Mouse (Mus musculus) forebrain, embryonic 13.5 days (tissue): ENCODE measurements around the gene Cacng7. TPM values are rescaled to one million over a fixed set of nuclear protein-coding genes. Genes with fewer than 3 reads are reported as not detected.

Experiments used
- ATAC-seq: fragments of 200-750 bp; cut with Nextera tagmentation; 2 replicates; pipeline ENCODE4 v1.8.0; 2017
- H3K27ac ChIP-seq: fragments of 300-500 bp; sonication (generic); 2 replicates; pipeline ENCODE4 v1.5.1; 2015; ENCODE audit warnings: inconsistent platforms, mild to moderate bottlenecking, moderate library complexity
- H3K27me3 ChIP-seq: fragments of 300-500 bp; sonication (generic); 2 replicates; pipeline ENCODE4 v1.6.1; 2015; ENCODE audit warnings: mild to moderate bottlenecking, inconsistent platforms
- H3K36me3 ChIP-seq: fragments of 300-500 bp; sonication (generic); 2 replicates; pipeline ENCODE4 v1.6.1; 2015; ENCODE audit warnings: mild to moderate bottlenecking, inconsistent platforms; ENCODE audit not compliant: poor library complexity, severe bottlenecking
- H3K4me1 ChIP-seq: fragments of 300-500 bp; sonication (generic); 2 replicates; pipeline ENCODE4 v1.6.1; 2015; ENCODE audit warnings: inconsistent platforms
- H3K4me2 ChIP-seq: fragments of 300-500 bp; sonication (generic); 2 replicates; pipeline ENCODE4 v1.6.1; 2015; ENCODE audit warnings: inconsistent platforms, mild to moderate bottlenecking, moderate library complexity
- H3K4me3 ChIP-seq: fragments of 300-500 bp; sonication (generic); 2 replicates; pipeline ENCODE4 v1.5.1; 2015; ENCODE audit warnings: mild to moderate bottlenecking, inconsistent platforms
- H3K9ac ChIP-seq: fragments of 300-500 bp; sonication (generic); 2 replicates; pipeline ENCODE4 v1.6.1; 2015; ENCODE audit warnings: mild to moderate bottlenecking, inconsistent platforms
- H3K9me3 ChIP-seq: fragments of 300-500 bp; sonication (generic); replicated peaks from 2 replicates; pipeline ENCODE4 v1.6.1; 2016; ENCODE audit warnings: inconsistent platforms
- WGBS: fragments of 180-500 bp; shearing (Covaris S2); methylation state at CpG from one replicate; pipeline ENCODE4 v1.1.7; 2015; 5-methylcytosine and 5-hydroxymethylcytosine counted together
- polyA plus RNA-seq: library from polyadenylated mRNA; unstranded; fragments of >200 nt; fragmentation: Nextera tagmentation; extraction: Ambion mirVana; gene quantifications from 2 replicates; pipeline ENCODE4 v1.2.1, GENCODE M21; 2015

Cacng7 gene
- polyA plus RNA-seq, 1 experiment from 2014 or later: 4.6 TPM

GRCm38 (mm10) chr7:3354850-3355249, 22.1 kb downstream of the Cacng7 start:
- H3K9me3 ChIP-seq: no peaks in the 10 kb centered on the region
- no peak overlapping the region for H3K27ac ChIP-seq
- H3K4me2 ChIP-seq: no peak overlapping the region
- WGBS: 89% methylated on average over 6 of the region's 6 CpGs
- H3K4me3 ChIP-seq: no peak overlapping the region
- no peak overlapping the region for H3K9ac ChIP-seq
- H3K27me3 ChIP-seq: no peaks in the 10 kb centered on the region
- ATAC-seq: no peak
- H3K4me1 ChIP-seq: no peaks in the 10 kb centered on the region
- H3K36me3 ChIP-seq: peaks cover 69% of the 10 kb centered on the region

- no peaks in the 10 kb centered on the region for H3K9me3 ChIP-seq
- no peaks in the 10 kb centered on the region for H3K27me3 ChIP-seq
- no peak overlapping the region for H3K9ac ChIP-seq
- WGBS: 88% methylated on average over 1 of the region's 1 CpGs
- no peaks in the 10 kb centered on the region for H3K4me1 ChIP-seq
- H3K36me3 ChIP-seq: peaks cover 73% of the 10 kb centered on the region
- ATAC-seq: no peak
- H3K27ac ChIP-seq: no peak overlapping the region
- H3K4me2 ChIP-seq: no peak overlapping the region
- no peak overlapping the region for H3K4me3 ChIP-seq
Observed at GRCm38 (mm10) chr7:3360678-3361077, 27.9 kb downstream of the Cacng7 start.

GRCm38 (mm10) chr7:3365547-3366279, 33.0 kb downstream of the Cacng7 start:
- 47% methylated on average over 11 of the region's 11 CpGs for WGBS
- peaks cover 6% of the 10 kb centered on the region for H3K4me1 ChIP-seq
- H3K36me3 ChIP-seq: peaks cover 47% of the 10 kb centered on the region
- H3K4me3 ChIP-seq: no peak overlapping the region
- no peak for ATAC-seq
- no peak overlapping the region for H3K27ac ChIP-seq
- no peaks in the 10 kb centered on the region for H3K9me3 ChIP-seq
- H3K4me2 ChIP-seq: no peak overlapping the region
- no peaks in the 10 kb centered on the region for H3K27me3 ChIP-seq
- no peak overlapping the region for H3K9ac ChIP-seq

- Histone ChIP-seq H3K9ac (no peak overlapping the region), H3K36me3 (peaks cover 42% of the 10 kb centered on the region), H3K27me3 (no peaks in the 10 kb centered on the region), H3K4me1 (peaks cover 6% of the 10 kb centered on the region), H3K27ac (no peak overlapping the region), H3K4me3 (no peak overlapping the region), H3K9me3 (no peaks in the 10 kb centered on the region), H3K4me2 (no peak overlapping the region)
- ATAC-seq: no peak
- 19% methylated on average over 42 of the region's 42 CpGs for WGBS
Observed at GRCm38 (mm10) chr7:3366705-3367516, 34.2 kb downstream of the Cacng7 start.

DNA sequence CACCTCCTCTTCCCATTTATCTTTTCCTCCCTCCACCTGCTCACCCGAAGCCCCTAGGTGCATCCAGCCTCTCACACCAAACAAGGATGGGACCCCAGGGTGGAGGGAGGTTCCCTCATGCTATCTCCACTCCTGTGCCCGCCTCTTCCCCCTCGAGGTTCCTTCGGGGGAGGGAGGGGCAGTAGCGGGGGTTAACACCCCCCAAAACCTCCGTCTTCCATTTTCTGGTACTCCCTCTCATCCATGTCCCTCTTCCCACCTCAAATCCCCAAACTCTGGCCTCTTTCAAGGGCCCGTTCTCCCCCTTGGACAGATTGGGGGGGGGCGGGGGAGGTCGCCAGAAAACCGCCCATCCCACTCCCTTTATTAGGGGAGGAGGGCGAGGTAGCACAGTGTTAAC, 34.8 kb downstream of the Cacng7 start:
- Histone ChIP-seq H3K27me3 (no peaks in the 10 kb centered on the region), H3K4me2 (peak overlapping the region; percentile 17), H3K27ac (no peak overlapping the region), H3K4me3 (no peak overlapping the region), H3K9ac (no peak overlapping the region), H3K36me3 (peaks cover 38% of the 10 kb centered on the region; the same call in 1 of the 2 replicates), H3K9me3 (no peaks in the 10 kb centered on the region), H3K4me1 (peaks cover 6% of the 10 kb centered on the region)
- ATAC-seq: no peak
- WGBS: 5% methylated on average over 8 of the region's 11 CpGs

DNA sequence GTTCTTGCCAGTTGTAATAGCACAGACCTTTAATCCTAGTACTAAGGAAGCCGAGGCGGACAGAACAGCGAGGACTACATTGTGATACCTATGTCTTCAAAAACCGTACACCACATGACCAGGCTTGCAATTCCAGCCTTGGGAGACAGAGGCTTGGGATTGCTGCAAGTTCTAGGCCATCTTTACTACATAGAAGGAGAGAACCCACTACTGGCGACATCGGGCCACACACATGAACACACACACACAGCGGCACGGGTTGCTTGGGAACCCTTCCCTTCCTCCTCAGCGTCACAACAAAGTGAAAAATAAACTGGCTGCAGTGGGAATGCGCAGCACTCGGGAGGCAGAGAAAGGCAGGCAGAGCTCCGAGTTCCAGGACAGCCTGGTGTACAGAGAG, 35.6 kb downstream of the Cacng7 start:
- Histone ChIP-seq H3K27me3 (no peaks in the 10 kb centered on the region), H3K9ac (no peak overlapping the region), H3K4me1 (peaks cover 6% of the 10 kb centered on the region), H3K36me3 (peaks cover 32% of the 10 kb centered on the region; the same call in 1 of the 2 replicates), H3K27ac (no peak overlapping the region), H3K4me2 (no peak overlapping the region), H3K9me3 (no peaks in the 10 kb centered on the region), H3K4me3 (no peak overlapping the region)
- peak; percentile 20; the same call in 1 of the 2 replicates for ATAC-seq
- WGBS: 30% methylated on average over 12 of the region's 12 CpGs

GRCm38 (mm10) chr7:3369189-3369588, 36.4 kb downstream of the Cacng7 start:
- no peak overlapping the region for H3K27ac ChIP-seq
- no peaks in the 10 kb centered on the region for H3K9me3 ChIP-seq
- no peak overlapping the region for H3K4me2 ChIP-seq
- H3K27me3 ChIP-seq: no peaks in the 10 kb centered on the region
- no peak overlapping the region for H3K4me3 ChIP-seq
- H3K4me1 ChIP-seq: peaks cover 6% of the 10 kb centered on the region
- no peak for ATAC-seq
- H3K9ac ChIP-seq: no peak overlapping the region
- H3K36me3 ChIP-seq: peaks cover 28% of the 10 kb centered on the region; the same call in 1 of the 2 replicates
- 74% methylated on average over 6 of the region's 6 CpGs for WGBS

DNA sequence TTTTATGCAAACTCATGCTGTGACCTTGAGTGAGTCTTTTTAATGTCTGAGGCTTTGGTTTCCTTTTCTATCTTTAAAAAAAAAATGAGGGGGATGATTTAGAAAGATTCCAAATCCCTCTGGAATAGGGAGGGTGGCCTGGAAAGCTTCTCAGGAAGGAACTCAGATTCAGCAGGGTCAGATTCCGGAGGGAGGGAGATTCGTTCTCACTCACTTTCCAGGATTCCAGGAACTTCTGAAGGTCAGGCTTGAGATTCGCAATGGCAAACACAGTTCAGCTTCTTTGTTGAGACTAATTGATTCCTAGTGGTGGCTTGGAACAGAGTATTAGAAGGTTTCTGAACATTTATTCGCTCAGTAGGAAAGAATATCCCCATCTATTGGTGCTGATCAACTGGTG, 37.7 kb downstream of the Cacng7 start:
- H3K36me3 ChIP-seq: peaks cover 17% of the 10 kb centered on the region; the same call in 1 of the 2 replicates

DNA sequence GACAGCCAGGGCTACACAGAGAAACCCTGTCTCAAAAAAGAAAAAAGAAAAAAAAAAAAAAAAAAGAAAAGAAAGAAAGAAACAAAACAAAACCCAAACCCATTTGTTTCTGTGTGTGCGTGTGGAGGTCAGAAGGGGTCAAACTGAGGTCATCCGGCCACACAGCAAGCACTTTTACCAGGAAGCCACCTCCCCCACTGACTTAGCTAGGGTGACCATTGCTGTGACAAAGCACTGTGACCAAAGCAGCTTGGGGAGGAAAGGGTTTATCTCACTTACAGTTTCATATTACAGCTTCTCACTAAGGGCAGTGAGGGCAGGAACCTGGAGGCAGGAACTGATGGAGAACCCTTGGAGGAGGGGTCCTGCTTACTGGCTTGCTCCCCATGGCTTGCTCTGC, 39.6 kb downstream of the Cacng7 start:
- H3K27ac ChIP-seq: no peak overlapping the region
- no peaks in the 10 kb centered on the region for H3K9me3 ChIP-seq
- H3K4me1 ChIP-seq: peaks cover 4% of the 10 kb centered on the region
- H3K9ac ChIP-seq: no peak overlapping the region
- H3K27me3 ChIP-seq: no peaks in the 10 kb centered on the region
- 67% methylated on average over 2 of the region's 2 CpGs for WGBS
- no peak overlapping the region for H3K4me2 ChIP-seq
- no peak overlapping the region for H3K4me3 ChIP-seq
- H3K36me3 ChIP-seq: no peaks in the 10 kb centered on the region
- no peak for ATAC-seq

More for the DNA sequence above, 37.7 kb downstream of the Cacng7 start:
- no peaks in the 10 kb centered on the region for H3K9me3 ChIP-seq
- no peak overlapping the region for H3K4me3 ChIP-seq
- ATAC-seq: no peak
- peaks cover 6% of the 10 kb centered on the region for H3K4me1 ChIP-seq
- no peak overlapping the region for H3K4me2 ChIP-seq
- 67% methylated on average over 4 of the region's 4 CpGs for WGBS
- H3K27me3 ChIP-seq: no peaks in the 10 kb centered on the region
- H3K27ac ChIP-seq: no peak overlapping the region
- no peak overlapping the region for H3K9ac ChIP-seq

DNA sequence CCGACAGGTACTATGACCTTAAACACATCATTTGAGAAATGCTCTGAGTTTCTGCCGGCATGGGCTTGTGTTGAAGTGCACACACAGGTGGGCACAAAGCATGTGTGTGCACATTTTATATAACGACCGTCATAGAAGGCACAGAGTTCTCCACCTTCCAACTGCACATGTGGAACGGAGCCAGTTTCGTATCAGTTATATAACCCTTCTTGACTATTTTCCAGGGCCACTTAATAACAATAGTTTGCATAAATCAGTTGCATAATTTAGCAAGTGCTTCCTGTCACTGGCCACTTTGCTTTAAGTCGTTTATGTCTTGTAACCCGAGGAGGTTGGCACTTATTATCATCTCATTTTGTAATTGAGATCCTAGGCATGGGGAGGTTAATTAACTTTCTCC, 41.0 kb downstream of the Cacng7 start:
- H3K27ac ChIP-seq: no peak overlapping the region
- no peaks in the 10 kb centered on the region for H3K9me3 ChIP-seq
- no peak overlapping the region for H3K9ac ChIP-seq
- no peaks in the 10 kb centered on the region for H3K27me3 ChIP-seq
- H3K4me1 ChIP-seq: no peaks in the 10 kb centered on the region
- 81% methylated on average over 8 of the region's 8 CpGs for whole genome bisulfite sequencing
- H3K4me2 ChIP-seq: no peak overlapping the region
- no peak for ATAC-seq
- H3K36me3 ChIP-seq: no peaks in the 10 kb centered on the region
- H3K4me3 ChIP-seq: no peak overlapping the region

GRCm38 (mm10) chr7:3376831-3377230, 44.1 kb downstream of the Cacng7 start:
- WGBS: 49% methylated on average over 4 of the region's 4 CpGs

GRCm38 (mm10) chr7:3382123-3382522, 49.4 kb downstream of the Cacng7 start:
- Histone ChIP-seq H3K27me3 (no peaks in the 10 kb centered on the region), H3K4me3 (no peak overlapping the region), H3K4me1 (peaks cover 3% of the 10 kb centered on the region; the same call in 1 of the 2 replicates), H3K9me3 (no peaks in the 10 kb centered on the region), H3K27ac (no peak overlapping the region), H3K9ac (no peak overlapping the region), H3K36me3 (no peaks in the 10 kb centered on the region), H3K4me2 (no peak overlapping the region)
- WGBS: 91% methylated on average over 9 of the region's 9 CpGs
- no peak for ATAC-seq

More at GRCm38 (mm10) chr7:3376831-3377230, 44.1 kb downstream of the Cacng7 start:
- H3K36me3 ChIP-seq: no peaks in the 10 kb centered on the region
- no peak overlapping the region for H3K9ac ChIP-seq
- no peaks in the 10 kb centered on the region for H3K9me3 ChIP-seq
- H3K27ac ChIP-seq: no peak overlapping the region
- no peak overlapping the region for H3K4me3 ChIP-seq
- H3K4me2 ChIP-seq: no peak overlapping the region
- no peaks in the 10 kb centered on the region for H3K4me1 ChIP-seq
- ATAC-seq: no peak
- H3K27me3 ChIP-seq: no peaks in the 10 kb centered on the region
